Mouse (Mus musculus) kidney, adult 2 months (tissue): Measurements from ENCODE around the gene Slc25a44. TPM values are rescaled to one million over a fixed set of nuclear protein-coding genes. Genes with fewer than 3 reads are reported as not detected.

Experiments
- DNase-seq: peaks from one replicate; pipeline ENCODE4 v3.0.0; 2021
- H3K27ac ChIP-seq: fragments of 200-500 bp; 2 replicates; pipeline ENCODE4 v1.5.1; 2012; ENCODE audit warnings: low read depth, low read length, control low read depth, inconsistent platforms; ENCODE audit not compliant: insufficient read depth
- H3K27me3 ChIP-seq: fragments of 200-500 bp; replicated peaks from 2 replicates; pipeline ENCODE4 v1.6.1; 2012; ENCODE audit warnings: mild to moderate bottlenecking, moderate library complexity, low read length, inconsistent platforms; ENCODE audit not compliant: control insufficient read depth, insufficient read depth
- H3K36me3 ChIP-seq: fragments of 200-500 bp; 2 replicates; pipeline ENCODE4 v1.6.1; 2012; ENCODE audit warnings: mild to moderate bottlenecking, moderate library complexity, low read length, inconsistent platforms; ENCODE audit not compliant: control insufficient read depth, insufficient read depth
- H3K4me1 ChIP-seq: fragments of 200-500 bp; 2 replicates; pipeline ENCODE4 v1.6.1; 2011; ENCODE audit warnings: low read length; ENCODE audit not compliant: control insufficient read depth, insufficient read depth
- H3K4me3 ChIP-seq: fragments of 200-500 bp; 2 replicates; pipeline ENCODE4 v1.5.1; 2011; ENCODE audit warnings: mild to moderate bottlenecking, low read depth, low read length, control low read depth; ENCODE audit not compliant: insufficient read depth
- CTCF ChIP-seq: fragments of 200-500 bp; conservative IDR thresholded peaks from 2 replicates; pipeline ENCODE4 v1.5.1; 2011; ENCODE audit warnings: low read depth, mild to moderate bottlenecking, control low read depth, low read length, moderate library complexity, mixed read lengths; ENCODE audit not compliant: insufficient read depth, insufficient read length
- POLR2A ChIP-seq: fragments of 200-500 bp; IDR thresholded peaks from one replicate; pipeline ENCODE4 v1.6.1; 2011; ENCODE audit warnings: low read depth, low read length, control low read depth
- WGBS: fragments of 180-500 bp; shearing (Covaris S2); methylation state at CpG from one replicate; pipeline ENCODE4 v1.1.7; 2018; 5-methylcytosine and 5-hydroxymethylcytosine counted together
- polyA plus RNA-seq: library from polyadenylated mRNA; depleted of rRNA; stranded (reverse); fragments of >200 nt; gene quantifications from 2 replicates; pipeline ENCODE4 v1.2.3, GENCODE M21; 2012; rRNA removed

Gene Slc25a44
- polyA plus RNA-seq, 1 experiment = 38.3 TPM

DNA sequence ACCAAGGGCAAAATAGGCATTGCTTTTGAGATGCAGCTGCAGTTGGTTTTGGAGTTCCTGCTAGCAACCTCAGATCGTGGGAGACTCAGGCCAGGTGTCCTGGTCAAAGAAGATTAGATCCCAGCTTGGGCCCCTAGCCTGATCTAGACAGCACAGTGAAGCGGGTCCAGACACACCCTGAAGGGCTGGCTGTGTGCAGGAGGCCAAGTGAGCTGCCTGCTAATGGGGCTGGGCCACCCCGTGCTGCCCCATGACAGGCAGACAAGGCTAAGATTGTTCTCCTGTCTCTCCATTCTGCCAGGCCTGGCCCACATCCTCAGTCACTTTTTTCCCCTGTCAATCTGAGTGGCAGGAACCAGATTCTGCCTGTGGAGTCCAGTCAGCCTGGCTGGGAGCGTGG, 61.2 kb downstream of the Slc25a44 start:
- H3K36me3 ChIP-seq = peaks cover 3% of the 10 kb centered on the region; the same call in 1 of the 2 replicates
- WGBS = 79% methylated on average over 4 of the region's 4 CpGs

DNA sequence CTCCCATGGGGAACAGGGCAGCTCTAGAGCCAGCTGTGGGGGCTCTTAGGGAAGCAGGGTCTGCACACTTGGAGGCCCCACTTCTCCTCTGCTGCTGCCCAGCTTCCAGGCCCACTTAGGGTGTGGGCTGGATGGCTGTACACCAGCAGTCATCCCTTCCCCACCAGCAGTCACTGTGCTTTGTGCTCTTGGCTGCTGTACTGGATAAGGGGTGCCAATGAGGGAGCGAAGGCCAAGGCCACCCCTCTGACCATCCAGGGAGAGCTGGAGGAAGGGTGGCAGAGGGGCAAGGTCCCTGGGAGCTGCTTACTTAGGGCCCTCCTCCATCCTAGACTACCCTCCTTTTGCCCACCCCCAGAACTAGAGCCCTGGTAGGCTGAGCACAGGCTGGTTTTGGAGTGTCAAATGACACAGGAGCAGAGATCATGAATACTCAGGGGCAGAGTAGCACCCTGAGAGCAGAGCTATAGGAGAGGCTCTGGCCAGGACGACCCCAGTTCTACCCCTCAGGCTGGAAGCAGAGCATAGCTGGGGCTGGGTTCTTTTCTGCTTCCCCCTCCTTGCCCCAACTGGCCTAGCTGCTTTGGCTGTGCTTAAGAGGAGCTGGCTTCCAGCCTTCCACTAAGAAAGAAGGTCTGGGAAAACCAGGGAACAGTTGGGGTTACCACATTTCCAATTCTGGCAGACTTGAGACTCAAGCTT, 63.2 kb downstream of the Slc25a44 start:
- WGBS = 73% methylated on average over 2 of the region's 2 CpGs
- Histone ChIP-seq H3K36me3 (peaks cover 3% of the 10 kb centered on the region; the same call in 1 of the 2 replicates), H3K4me1 (no peaks in the 10 kb centered on the region), H3K27ac (no peak overlapping the region), H3K27me3 (no peaks in the 10 kb centered on the region), H3K4me3 (no peak overlapping the region)
- no peak for DNase-seq
- no peak for TF ChIP-seq CTCF
- TF ChIP-seq POLR2A = no peak

More for the DNA sequence above, 61.2 kb downstream of the Slc25a44 start:
- no peak overlapping the region for H3K4me3 ChIP-seq
- H3K27me3 ChIP-seq = no peaks in the 10 kb centered on the region
- TF ChIP-seq POLR2A = no peak
- TF ChIP-seq CTCF = no peak
- no peak overlapping the region for H3K27ac ChIP-seq
- DNase-seq = no peak
- no peaks in the 10 kb centered on the region for H3K4me1 ChIP-seq

DNA sequence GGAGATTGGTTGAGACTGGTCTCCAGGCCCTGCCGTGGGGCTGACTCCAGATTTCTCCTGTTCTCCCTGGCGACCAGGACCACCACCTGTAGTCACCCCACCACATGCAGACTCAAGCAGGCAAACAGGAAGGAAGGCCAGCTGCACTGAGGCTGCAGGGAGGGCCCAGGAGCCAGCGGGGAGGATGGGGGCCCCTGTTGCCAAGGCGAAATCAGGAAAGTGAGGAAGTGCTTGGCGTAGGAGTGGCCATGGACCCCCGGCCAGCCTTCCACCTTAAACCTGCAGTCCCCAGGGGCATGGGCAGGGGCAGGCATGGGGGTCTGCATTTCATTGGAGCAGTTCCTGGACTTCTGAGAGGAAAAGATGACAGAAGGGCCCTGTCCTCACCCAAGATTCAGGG, 63.8 kb downstream of the Slc25a44 start:
- DNase-seq = no peak
- H3K4me3 ChIP-seq = no peak overlapping the region
- H3K36me3 ChIP-seq = peaks cover 3% of the 10 kb centered on the region; the same call in 1 of the 2 replicates
- no peaks in the 10 kb centered on the region for H3K27me3 ChIP-seq
- 58% methylated on average over 6 of the region's 6 CpGs for WGBS
- H3K27ac ChIP-seq = no peak overlapping the region
- H3K4me1 ChIP-seq = no peaks in the 10 kb centered on the region
- TF ChIP-seq POLR2A (no peak), CTCF (no peak)

Other genes starting within 250 kb of the Slc25a44 start
- 94.4 and 106 TPM in 2 replicates for gene Rhbg, start 170.4 kb downstream of the Slc25a44 start, polyA plus RNA-seq
- gene Gm38392, start 137.9 kb downstream of the Slc25a44 start, polyA plus RNA-seq = 0.22 and 0.23 TPM in 2 replicates
- gene Tsacc, start 128.1 kb downstream of the Slc25a44 start, polyA plus RNA-seq = 5.7 and 8.0 TPM in 2 replicates
- gene Cct3, start 128.0 kb downstream of the Slc25a44 start, polyA plus RNA-seq = 132 and 157 TPM in 2 replicates
- 426 and 429 TPM in 2 replicates for gene Glmp, start 100.1 kb downstream of the Slc25a44 start, polyA plus RNA-seq
- gene Tmem79, start 89.0 kb downstream of the Slc25a44 start, polyA plus RNA-seq = 14.1 and 15.2 TPM in 2 replicates
- 47.8 and 54.6 TPM in 2 replicates for gene Smg5, start 88.9 kb downstream of the Slc25a44 start, polyA plus RNA-seq
- 3.6 and 5.9 TPM in 2 replicates for gene Paqr6, start 60.6 kb downstream of the Slc25a44 start, polyA plus RNA-seq
- gene Bglap3, start 52.4 kb downstream of the Slc25a44 start, polyA plus RNA-seq = 3.2 and 3.5 TPM in 2 replicates
- not detected in 2 replicates for gene Bglap2, start 46.4 kb downstream of the Slc25a44 start, polyA plus RNA-seq
- 0.61 TPM in 1 of 2 replicates, not detected in the other for gene Bglap, start 40.7 kb downstream of the Slc25a44 start, polyA plus RNA-seq
- 33.9 and 34.4 TPM in 2 replicates for gene Pmf1, start 14.8 kb downstream of the Slc25a44 start, polyA plus RNA-seq
- 176 and 197 TPM in 2 replicates for gene Sema4a, start 36.0 kb upstream of the Slc25a44 start, polyA plus RNA-seq
- gene Lmna, start 84.8 kb upstream of the Slc25a44 start, polyA plus RNA-seq = 55.2 and 73.2 TPM in 2 replicates
- gene Mex3a, start 107.3 kb upstream of the Slc25a44 start, polyA plus RNA-seq = 0.61 and 0.63 TPM in 2 replicates
- gene Rab25, start 123.2 kb upstream of the Slc25a44 start, polyA plus RNA-seq = 50.1 and 50.9 TPM in 2 replicates
- 247 and 277 TPM in 2 replicates for gene Lamtor2, start 127.9 kb upstream of the Slc25a44 start, polyA plus RNA-seq
- gene Ubqln4, start 128.6 kb upstream of the Slc25a44 start, polyA plus RNA-seq = 59.9 and 63.5 TPM in 2 replicates
- gene Ssr2, start 150.7 kb upstream of the Slc25a44 start, polyA plus RNA-seq = 180 and 193 TPM in 2 replicates
- 74.5 and 80.7 TPM in 2 replicates for gene Arhgef2, start 180.8 kb upstream of the Slc25a44 start, polyA plus RNA-seq
- gene Rxfp4, start 228.0 kb upstream of the Slc25a44 start, polyA plus RNA-seq = 0.06 TPM in 1 of 2 replicates, not detected in the other